Mouse (Mus musculus) megakaryocyte, embryonic 14.5 days (primary cell): ENCODE data around the gene Gm826. TPM values are rescaled to one million over a fixed set of nuclear protein-coding genes. Genes with fewer than 3 reads are reported as not detected.

ENCODE experiments used
- H3K27me3 ChIP-seq: replicated peaks from 2 replicates; pipeline ENCODE3; 2012; ENCODE audit warnings: inconsistent platforms
- H3K36me3 ChIP-seq: replicated peaks from 2 replicates; pipeline ENCODE3; 2012; ENCODE audit warnings: low read length, inconsistent platforms, mixed read lengths
- H3K4me1 ChIP-seq: 2 replicates; pipeline ENCODE4 v1.6.1; 2012; ENCODE audit warnings: inconsistent platforms
- H3K4me3 ChIP-seq: replicated peaks from 2 replicates; pipeline ENCODE3; 2012; ENCODE audit warnings: moderate library complexity, mild to moderate bottlenecking, inconsistent platforms
- H3K9me3 ChIP-seq: 2 replicates; pipeline ENCODE4 v1.6.1; 2012; ENCODE audit warnings: inconsistent platforms
- FLI1 ChIP-seq: IDR thresholded peaks from 2 replicates; pipeline ENCODE4 v1.6.1; 2012; ENCODE audit warnings: low read length, inconsistent platforms, mixed read lengths
- GATA1 ChIP-seq: IDR thresholded peaks from 3 replicates; pipeline ENCODE4 v1.6.1; 2012; ENCODE audit warnings: mixed read lengths, low read length, inconsistent platforms, borderline replicate concordance
- polyA plus RNA-seq: library from polyadenylated mRNA; stranded (reverse); fragments of >175 nt; gene quantifications from 2 replicates; pipeline ENCODE4 v1.2.3, GENCODE M21; 2012; ENCODE audit warnings: low replicate concordance; ENCODE audit not compliant: insufficient read depth

The Gm826 gene
- polyA plus RNA-seq, 1 experiment: not detected

DNA sequence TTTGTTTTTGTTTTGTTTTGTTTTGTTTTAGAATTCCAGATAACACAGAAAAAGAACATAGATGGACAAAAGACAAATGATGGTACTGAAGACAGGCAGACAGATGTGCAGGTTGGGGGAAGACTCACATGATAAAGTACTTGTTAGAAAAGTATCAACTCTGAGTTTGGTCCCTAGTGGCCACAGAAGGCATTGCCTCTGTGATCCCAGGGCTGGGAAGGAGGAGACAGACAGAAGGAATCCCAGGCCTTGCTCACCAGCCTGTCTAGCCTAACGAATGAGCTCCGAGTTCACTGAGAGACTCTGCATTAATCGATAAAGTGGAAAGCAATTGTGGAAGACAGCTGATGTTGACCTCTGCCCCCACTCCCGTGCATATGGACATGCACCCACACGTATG, 22.2 kb upstream of the Gm826 start:
- Histone ChIP-seq H3K36me3 (no peaks in the 10 kb centered on the region), H3K27me3 (peaks cover 50% of the 10 kb centered on the region), H3K4me1 (no peaks in the 10 kb centered on the region), H3K4me3 (no peak overlapping the region), H3K9me3 (no peaks in the 10 kb centered on the region)
- TF ChIP-seq FLI1 (no peak), GATA1 (no peak)

DNA sequence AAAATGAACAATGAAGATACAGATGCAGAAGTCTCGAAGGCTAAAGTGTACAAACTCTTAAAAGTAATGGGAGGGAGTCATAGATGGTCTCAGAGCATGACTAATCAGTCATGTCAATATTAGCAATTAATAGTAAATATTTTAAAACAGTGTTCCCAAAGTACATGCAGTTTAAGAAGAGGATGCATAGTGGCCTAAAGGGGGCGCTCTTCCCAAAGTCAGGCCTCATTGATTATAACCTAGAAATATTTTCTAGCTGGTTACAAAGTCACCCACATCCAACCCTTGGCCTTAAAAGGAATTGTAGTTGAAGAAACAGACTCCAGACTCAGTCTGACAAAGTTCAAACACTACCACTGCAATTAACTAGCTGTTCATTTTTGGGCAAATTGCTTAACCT, 20.4 kb upstream of the Gm826 start:
- Histone ChIP-seq H3K27me3 (peaks cover 36% of the 10 kb centered on the region), H3K9me3 (no peaks in the 10 kb centered on the region), H3K4me1 (no peaks in the 10 kb centered on the region), H3K36me3 (no peaks in the 10 kb centered on the region), H3K4me3 (no peak overlapping the region)
- TF ChIP-seq FLI1 (no peak), GATA1 (no peak)

DNA sequence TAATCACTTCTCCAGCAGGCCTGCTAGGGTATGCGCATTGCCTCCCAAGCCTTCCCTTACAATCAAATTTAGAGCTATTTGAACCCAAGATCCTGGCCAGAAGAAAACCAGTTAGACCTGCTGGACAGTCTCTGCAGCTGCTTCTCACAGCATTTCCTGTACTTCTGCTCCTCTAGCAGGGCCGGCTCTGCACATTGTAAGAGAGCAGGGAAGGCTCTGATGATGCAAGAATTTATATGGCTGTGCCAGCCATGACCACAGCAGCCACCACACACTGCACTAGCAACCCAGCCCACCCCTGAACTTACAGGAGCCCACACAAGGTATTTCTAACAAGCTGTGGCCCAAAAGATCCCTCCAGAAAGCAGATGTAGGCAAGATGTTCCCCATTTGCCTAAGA, 19.6 kb upstream of the Gm826 start:
- H3K4me3 ChIP-seq: no peak overlapping the region
- no peaks in the 10 kb centered on the region for H3K9me3 ChIP-seq
- H3K4me1 ChIP-seq: no peaks in the 10 kb centered on the region
- no peak for TF ChIP-seq FLI1
- TF ChIP-seq GATA1: no peak
- no peaks in the 10 kb centered on the region for H3K36me3 ChIP-seq
- H3K27me3 ChIP-seq: peaks cover 31% of the 10 kb centered on the region

DNA sequence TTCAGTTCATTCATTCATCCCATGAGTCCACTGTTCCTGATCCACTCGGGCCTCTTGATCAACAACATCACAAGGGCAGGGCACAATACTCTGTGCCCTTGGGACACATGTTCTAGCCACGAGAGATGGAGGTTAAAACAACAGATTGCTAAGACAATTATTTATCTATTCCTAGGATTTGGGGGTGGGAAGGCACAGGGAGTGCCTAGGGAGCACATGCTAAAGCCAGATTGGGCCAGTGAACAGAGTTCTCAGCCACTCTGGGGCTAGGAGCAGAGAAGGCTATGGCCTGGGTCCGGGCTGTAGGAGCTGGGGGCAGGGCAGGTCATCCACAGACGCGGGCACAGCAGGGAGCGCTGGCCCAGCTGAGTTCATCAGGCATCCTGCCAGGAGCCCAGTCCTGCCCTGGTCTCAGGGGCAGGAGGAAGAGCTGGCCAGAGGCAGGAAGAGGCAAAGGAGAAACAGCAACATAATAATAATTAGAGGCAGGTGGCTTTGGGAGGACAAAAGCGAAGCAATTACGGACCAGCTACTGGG, 17.1 kb upstream of the Gm826 start:
- TF ChIP-seq FLI1: no peak
- H3K4me3 ChIP-seq: no peak overlapping the region
- no peaks in the 10 kb centered on the region for H3K9me3 ChIP-seq

DNA sequence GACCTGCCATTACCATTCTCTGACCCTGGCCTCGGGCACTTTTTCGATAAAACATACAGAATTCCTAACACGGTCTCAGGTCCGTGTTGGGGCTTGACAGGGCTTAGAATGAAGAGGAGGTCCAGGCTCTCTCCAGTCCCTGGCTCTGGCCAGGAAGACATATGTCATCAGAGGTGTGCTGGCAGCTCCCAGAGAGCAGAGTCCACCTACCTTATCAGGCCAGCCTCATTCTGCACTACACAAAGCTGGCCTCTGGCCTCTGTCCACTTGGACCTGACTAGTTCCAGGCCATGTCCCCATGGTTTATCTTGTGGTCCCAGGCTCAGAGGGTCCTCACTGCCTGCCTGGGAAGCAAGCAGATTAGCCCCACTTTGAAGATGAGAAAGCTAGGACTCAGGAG, 15.6 kb upstream of the Gm826 start:
- no peaks in the 10 kb centered on the region for H3K4me1 ChIP-seq
- H3K4me3 ChIP-seq: no peak overlapping the region
- TF ChIP-seq FLI1 (no peak), GATA1 (no peak)
- no peaks in the 10 kb centered on the region for H3K36me3 ChIP-seq
- H3K9me3 ChIP-seq: no peaks in the 10 kb centered on the region
- peaks cover 12% of the 10 kb centered on the region for H3K27me3 ChIP-seq

More for the DNA sequence above, 17.1 kb upstream of the Gm826 start:
- Histone ChIP-seq H3K4me1 (no peaks in the 10 kb centered on the region), H3K27me3 (peaks cover 12% of the 10 kb centered on the region), H3K36me3 (no peaks in the 10 kb centered on the region)

DNA sequence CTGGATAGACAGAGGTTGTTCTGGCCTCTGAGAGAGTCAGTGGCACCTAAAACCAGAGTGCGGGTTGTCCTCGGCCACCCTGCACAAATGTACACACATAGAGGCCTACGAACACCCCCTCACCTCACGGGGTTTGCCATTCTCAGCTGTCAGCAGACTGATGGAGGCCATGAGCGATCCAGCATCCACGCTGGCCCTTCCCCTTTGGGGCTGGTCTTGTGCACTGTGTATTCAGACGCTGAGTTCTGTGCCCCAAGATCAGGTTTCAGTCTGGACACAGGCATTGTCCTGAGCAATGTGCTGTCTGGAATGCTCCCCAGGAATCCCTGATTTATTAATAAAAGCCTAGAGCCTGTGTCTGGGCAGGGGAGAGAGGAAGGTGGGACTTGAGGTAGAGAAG, 14.8 kb upstream of the Gm826 start:
- Histone ChIP-seq H3K9me3 (no peaks in the 10 kb centered on the region), H3K36me3 (no peaks in the 10 kb centered on the region), H3K27me3 (peaks cover 12% of the 10 kb centered on the region), H3K4me1 (no peaks in the 10 kb centered on the region), H3K4me3 (no peak overlapping the region)
- TF ChIP-seq FLI1: no peak
- TF ChIP-seq GATA1: no peak

DNA sequence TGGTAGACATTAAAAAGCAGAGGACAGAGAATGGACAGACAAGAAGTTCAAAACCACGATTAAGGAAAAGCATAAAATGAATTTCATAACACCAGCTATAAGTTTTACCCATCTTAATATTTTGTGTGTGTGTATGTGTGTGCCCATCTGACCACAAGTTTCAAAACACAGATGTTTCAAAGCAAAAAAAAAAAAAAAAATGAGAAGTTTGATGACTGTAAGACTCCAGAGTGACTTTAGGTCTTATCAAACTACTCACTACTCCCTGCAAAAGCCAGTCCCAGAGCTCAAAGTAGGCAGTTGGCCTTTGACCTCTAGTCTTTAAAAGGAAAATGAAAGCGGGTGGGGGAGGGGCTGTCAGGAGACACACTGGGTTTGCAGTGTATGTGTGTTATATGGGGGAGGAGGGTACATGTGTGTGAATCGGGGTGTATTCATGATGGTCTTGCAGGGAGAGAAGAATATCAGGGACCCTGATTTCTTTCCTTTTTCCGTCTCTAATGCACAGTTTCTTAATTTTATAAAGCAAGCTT, 14.2 kb upstream of the Gm826 start:
- no peaks in the 10 kb centered on the region for H3K4me1 ChIP-seq
- no peaks in the 10 kb centered on the region for H3K36me3 ChIP-seq
- peaks cover 10% of the 10 kb centered on the region for H3K27me3 ChIP-seq
- TF ChIP-seq GATA1 (no peak), FLI1 (no peak)
- no peak overlapping the region for H3K4me3 ChIP-seq
- H3K9me3 ChIP-seq: no peaks in the 10 kb centered on the region

DNA sequence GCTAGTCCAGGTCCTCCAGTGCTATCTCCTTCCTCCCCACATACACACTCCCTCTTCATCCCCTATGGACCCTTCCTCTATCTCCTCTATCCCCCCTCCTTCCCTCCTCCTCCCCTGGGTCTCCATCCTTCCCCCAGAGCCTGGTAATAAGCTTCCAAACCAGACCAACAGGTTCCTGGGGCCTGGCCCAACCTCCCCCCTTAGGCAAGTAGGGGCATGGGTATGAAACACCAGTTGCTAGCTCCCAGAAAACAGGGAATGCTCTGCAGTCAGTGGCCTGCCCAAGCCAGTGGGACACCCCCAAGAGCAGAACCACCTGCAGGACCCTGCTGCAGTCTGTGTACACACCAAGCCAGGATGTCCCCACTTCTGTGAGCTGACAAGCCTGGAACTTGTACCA, 11.7 kb upstream of the Gm826 start:
- no peak for TF ChIP-seq GATA1
- TF ChIP-seq FLI1: no peak
- Histone ChIP-seq H3K36me3 (no peaks in the 10 kb centered on the region), H3K27me3 (peaks cover 3% of the 10 kb centered on the region), H3K9me3 (no peaks in the 10 kb centered on the region), H3K4me3 (no peak overlapping the region), H3K4me1 (no peaks in the 10 kb centered on the region)

DNA sequence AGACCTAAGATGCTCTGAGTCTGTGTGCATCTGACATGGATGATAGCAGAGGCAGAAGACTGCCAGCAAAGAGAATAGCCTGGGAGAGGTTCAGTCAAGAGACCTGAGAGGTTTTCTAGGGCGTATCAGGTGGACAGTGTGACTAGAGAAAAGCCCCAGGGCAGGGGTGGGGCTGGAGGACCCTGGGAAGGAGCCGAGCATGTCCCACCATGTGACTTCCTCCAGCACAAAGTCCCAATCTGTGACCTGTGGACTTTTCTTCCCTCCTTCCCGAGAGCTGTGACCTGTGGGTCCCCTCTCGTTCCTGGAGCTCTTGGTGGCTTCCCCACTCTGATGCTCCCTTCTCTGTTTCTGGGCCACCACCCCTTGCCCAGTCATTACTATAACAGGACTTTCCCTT, 6.2 kb upstream of the Gm826 start:
- peaks cover 1% of the 10 kb centered on the region; the same call in 1 of the 2 replicates for H3K4me1 ChIP-seq
- no peak for TF ChIP-seq FLI1
- TF ChIP-seq GATA1: no peak
- H3K27me3 ChIP-seq: no peaks in the 10 kb centered on the region
- H3K4me3 ChIP-seq: no peak overlapping the region
- no peaks in the 10 kb centered on the region for H3K36me3 ChIP-seq
- no peaks in the 10 kb centered on the region for H3K9me3 ChIP-seq

DNA sequence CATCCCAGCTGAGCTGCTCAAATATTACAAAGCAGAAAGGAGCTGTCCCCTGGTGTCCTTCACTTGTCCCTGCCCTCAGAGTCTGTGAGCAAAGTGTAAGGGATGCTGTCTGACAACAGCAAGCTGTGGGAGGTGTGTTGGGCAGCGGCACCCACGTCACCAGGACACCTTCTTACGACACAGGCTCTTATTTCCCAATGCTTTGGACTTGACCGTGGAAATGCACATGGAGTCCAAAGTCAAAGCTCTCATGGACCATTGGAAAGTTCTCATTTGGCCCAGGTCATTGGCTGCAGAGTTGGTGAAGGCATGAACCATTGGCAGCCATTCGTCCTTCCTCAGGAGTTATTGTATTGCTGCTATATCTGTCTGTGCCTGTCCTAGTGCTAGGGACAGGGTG, 5.6 kb upstream of the Gm826 start:
- H3K4me1 ChIP-seq: peaks cover 3% of the 10 kb centered on the region; the same call in 1 of the 2 replicates
- H3K27me3 ChIP-seq: no peaks in the 10 kb centered on the region
- H3K9me3 ChIP-seq: no peaks in the 10 kb centered on the region
- H3K36me3 ChIP-seq: no peaks in the 10 kb centered on the region
- no peak overlapping the region for H3K4me3 ChIP-seq
- no peak for TF ChIP-seq FLI1
- TF ChIP-seq GATA1: no peak

DNA sequence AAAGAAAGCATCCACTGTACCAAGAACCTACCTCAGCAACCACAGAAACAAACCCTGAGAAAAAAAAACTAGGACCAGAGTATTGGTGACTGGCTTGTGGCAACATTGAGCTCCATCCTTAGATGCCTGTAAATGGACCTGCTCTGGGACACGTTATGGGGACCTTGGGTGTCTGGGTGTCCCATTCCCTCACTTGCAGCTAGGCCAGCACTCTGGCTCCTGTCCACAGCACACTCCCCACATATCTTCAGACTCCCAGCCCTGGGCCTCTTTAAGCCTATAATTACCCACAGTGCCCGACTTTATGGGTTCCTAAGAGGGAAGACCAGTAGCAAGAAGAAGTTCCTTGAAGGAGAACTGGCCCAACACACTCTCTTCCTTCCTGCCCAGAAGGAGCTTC, 2.1 kb upstream of the Gm826 start:
- no peaks in the 10 kb centered on the region for H3K27me3 ChIP-seq
- H3K4me3 ChIP-seq: no peak overlapping the region
- no peaks in the 10 kb centered on the region for H3K36me3 ChIP-seq
- TF ChIP-seq FLI1 (no peak), GATA1 (no peak)
- H3K4me1 ChIP-seq: peaks cover 3% of the 10 kb centered on the region; the same call in 1 of the 2 replicates
- no peaks in the 10 kb centered on the region for H3K9me3 ChIP-seq
